Mouse (Mus musculus): ENCODE results near the gene Cntnap1.

Gene Cntnap1

DNA sequence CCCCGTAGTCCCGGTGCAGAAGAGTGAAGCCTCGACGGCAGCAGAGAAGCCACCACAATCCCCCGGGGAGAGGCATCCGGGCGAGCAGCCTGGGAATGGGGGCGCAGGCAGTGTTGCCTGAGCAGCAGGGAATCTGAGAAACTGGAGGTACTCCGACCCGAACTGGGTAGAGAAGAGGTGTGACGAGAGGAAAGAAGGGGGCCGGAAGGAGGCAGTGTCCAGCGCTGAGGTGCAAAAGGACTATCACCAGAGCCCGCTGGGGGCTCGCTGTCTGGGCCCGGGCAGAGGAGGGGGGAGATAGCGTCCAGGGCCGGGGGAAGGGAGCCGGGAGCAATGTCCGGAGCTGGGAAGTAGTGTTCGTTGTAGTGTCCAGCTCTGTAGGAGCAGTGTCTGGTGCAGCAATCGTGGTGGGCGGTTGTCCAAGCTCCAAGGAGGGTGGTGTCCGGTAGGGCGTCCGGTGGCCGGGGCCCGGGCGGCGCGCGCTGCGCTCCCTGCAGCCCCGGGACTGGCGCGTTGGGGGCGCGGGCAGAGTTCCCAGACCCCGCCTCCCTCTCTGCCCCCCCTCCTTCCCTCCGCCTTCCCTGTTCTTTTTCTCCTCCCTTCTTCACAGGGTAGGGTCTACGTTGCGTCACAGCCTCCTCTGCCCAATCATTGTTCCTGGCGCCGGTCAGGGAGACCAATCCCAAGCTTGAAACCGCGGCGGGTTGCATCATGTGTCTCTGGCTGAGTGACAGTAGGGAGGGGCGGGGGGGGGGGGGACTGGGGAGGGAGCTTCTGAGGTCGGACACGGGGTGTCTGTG lies 688 bp downstream of the Cntnap1 start, which contains the start of gene Plekhh3:
Gene Plekhh3, minus strand, starts transcription at position 541 of the 800 bp plus-strand sequence.
- peak; percentile 98 for DNase-seq (ENCODE audit: low spot score)

DNA sequence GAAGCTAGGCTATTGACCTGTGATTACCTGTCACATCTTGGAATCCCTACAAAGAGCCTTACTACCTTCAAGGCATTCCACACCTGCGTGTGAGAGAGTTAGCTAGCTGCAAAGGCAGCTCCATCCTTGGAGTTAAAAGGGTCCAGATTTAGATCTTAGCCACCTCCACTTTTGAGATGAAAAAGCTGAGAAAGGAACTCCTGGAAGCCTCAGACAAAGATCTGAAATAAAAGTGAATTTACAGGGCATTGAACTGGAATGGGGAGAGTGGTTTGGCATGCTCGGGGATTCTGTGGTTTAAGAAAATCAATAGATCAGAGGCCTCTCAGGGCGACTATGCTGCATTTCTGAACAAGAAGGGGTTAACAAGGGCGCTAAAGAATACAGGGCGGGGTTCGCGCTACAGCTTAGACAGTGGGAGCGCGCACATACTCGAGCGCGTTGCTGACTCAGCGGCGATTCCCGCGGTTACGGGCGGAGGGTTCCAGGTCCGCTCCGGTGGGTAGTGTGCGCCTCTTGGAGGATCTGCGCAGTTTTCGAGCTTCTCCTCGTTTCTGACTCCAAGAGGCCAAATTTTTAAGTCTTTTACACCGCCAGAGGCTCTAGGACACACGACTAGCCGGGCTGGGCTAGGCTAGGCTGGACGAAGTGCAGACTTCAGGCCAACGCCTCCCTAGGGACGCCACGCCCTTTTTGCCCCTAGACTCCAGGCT lies 1.6 kb downstream of the Cntnap1 start:
- peak; percentile 87 for DNase-seq (ENCODE audit: low spot score)

DNA sequence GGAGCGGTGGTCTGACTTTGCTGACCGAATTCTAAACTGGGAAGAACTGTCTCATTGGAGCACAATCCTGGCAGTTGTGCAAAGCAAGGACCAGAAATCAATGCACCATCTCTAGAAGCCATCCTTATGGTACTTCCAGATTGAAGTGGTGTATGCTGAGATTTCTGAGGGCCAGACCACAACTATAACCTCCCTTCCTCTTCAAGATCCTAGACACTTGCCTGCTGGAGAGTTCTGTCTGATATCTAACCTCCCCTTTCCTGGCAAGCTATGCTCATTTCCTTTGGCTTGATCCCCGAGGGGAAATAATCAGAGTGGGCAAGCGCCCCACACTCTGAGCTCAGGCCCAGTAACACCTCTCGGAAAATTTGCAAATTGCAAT lies 2.1 kb downstream of the Cntnap1 start:
- DNase-seq (ENCODE audit: low spot score), result no peak

DNA sequence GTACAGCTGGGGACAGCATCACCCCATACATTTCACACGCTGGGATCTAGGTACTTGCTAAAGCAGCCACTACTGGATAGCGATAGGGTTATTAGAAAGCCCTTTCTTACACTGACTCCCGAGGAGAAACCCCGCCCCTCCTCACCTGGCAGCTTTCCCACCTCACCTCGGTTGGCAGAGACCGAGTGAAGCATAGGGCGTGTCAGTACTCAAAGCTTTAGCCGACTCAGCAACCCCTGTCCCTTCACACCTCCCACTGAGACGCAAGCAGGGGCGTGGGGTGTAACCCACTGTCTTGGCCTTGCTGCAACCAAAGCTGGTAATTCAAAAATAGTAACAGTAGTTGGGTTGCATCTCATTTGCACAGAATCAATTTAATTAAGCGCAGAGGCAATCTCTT lies 2.8 kb downstream of the Cntnap1 start:
- no peak for DNase-seq (ENCODE audit: low spot score)

DNA sequence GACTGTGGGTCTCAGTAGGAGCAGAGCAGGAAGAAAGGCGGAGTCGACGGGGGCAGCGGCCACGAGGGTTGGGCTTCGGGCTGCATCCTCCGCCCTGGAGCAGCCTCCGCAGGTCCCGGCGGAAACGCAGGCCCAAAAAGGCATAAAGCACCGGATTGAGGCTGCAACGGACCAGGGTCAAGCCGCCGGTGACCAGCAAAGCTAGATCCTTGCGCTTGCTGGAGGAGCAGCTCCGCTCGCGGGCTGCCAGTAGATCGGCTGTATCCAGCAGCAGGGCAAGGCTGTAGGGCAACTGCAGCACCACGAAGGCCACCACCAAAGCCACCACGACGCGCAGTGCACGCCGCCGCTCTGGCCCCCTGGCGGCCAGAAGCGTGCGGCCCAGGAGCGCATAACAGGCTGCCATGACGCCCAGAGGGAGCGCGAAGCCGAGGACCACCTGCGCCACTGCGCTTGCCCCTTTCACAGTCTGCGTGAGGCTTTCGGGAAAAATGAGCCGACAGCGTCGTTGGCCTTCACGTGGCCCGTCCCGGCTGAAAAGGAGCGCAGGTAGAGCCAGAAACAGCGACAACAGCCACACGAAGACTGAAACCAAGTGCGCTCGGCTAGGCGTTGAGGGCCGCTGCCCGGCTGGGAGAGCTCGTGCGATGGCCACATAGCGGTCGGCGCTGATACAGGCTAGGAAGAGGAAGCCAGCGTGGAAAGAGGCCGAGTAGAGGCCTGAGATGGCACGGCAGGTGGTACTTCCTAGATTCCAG lies 3.5 kb downstream of the Cntnap1 start:
- DNase-seq (ENCODE audit: low spot score), result no peak

DNA sequence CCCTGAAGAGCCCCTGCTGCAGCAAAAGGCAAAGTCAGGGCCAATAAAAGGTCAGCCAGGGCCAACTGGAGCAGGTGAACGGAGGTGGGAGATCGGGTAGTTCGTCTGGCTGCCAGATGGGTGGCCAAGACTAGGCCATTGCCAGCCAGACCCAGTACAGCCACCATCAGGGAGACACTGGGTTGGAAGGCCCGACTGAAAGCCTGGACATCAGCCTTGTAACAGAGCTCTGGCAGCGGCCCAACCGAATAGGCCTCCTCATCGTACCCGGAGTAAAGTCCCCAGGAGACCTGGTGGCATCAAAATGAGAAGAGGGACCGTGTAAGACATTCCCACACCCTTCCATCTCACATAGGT lies 4.0 kb downstream of the Cntnap1 start:
- DNase-seq (ENCODE audit: low spot score), result no peak

DNA sequence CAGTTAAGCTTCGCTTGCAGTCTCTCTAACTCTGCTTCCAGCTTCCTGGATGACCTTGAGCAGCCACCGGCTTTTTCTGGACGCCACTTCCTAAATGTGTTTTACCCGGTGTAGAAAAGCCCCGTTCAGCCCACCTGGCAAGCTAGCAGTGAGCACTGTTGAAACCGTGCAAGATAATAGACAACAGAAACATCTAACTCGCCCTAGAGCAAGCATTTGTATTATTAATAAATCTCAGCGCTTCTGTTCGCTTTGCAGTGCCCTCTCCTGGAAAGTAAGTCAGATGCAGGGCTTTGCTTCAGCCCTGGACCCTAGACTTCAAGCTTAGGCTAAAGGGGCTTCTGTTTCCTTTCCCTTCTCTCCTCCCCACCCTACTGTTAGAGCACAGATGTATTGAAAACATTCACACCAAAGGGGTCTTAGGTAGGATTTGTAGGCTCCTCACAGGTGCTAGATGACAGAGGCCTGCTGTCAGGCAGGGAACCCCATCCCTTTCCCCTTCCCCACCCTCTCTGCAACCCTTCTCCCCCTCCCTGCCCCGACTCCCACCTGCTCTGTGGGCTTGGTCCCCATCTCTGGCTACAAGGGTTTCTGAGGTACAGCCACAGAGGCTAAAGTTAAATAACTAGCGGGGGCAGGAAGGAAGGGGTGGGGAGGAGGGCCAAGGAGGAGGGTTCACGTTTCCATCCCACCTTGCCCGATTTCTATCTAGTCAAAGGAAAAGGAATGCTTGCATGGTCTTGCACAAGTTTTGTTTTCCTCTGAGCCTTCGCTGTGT lies 4.7 kb downstream of the Cntnap1 start, which contains the start of gene Ccr10:
Gene Ccr10, minus strand, starts transcription at position 593 of the 778 bp plus-strand sequence.
- no peak for DNase-seq (ENCODE audit: low spot score)

DNA sequence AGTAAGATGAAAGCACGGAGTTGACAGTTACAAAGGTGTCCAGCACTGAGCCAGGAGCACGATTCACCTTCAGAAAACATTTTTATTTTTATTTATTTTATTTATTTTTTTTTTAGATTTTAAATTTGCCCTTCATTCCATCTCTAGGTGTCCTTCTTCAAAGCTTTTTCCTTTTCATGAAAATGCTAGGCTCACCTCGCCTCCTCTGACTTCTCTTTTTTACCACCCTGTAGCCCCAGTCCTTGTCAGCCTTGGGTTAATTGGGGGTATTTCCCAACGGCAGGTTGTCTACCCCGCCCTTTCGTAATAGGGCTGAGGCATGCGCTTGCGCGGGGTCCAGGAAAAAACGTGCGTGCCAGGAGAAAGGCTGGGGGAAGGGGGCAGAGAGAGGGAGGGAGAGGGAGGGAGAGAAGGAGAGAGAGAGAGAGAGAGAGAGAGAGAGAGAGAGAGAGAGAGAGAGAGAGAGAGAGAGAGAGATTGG lies 5.4 kb downstream of the Cntnap1 start:
- DNase-seq (ENCODE audit: low spot score), result no peak

DNA sequence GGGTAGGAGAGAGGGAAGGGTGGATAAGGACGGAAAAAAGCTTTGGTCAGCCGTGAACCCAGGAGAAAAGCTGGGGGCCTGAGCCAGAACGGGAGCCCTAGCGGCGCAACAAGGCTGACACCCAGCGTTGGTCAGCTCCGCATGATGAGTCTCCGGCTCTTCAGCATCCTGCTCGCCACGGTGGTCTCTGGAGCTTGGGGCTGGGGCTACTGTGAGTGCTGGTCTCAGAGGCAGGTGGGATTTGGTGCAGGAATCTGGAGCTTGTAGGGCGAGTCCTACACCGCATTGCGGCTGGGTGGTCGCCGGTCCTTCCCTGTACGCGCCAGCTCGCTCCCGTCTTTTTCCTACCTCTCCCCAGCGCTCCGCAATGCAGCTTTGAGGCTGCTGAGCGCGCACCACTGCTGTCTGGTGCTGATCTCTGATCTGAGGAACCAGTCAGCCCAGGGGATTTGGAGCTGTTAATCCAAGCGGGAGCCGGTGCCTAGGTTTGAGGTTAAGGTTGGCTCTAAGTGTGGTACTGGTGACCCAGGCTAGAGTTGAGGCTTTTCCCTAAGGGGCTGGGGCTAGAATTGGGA lies 5.9 kb downstream of the Cntnap1 start:
- DNase-seq (ENCODE audit: low spot score), result no peak

DNA sequence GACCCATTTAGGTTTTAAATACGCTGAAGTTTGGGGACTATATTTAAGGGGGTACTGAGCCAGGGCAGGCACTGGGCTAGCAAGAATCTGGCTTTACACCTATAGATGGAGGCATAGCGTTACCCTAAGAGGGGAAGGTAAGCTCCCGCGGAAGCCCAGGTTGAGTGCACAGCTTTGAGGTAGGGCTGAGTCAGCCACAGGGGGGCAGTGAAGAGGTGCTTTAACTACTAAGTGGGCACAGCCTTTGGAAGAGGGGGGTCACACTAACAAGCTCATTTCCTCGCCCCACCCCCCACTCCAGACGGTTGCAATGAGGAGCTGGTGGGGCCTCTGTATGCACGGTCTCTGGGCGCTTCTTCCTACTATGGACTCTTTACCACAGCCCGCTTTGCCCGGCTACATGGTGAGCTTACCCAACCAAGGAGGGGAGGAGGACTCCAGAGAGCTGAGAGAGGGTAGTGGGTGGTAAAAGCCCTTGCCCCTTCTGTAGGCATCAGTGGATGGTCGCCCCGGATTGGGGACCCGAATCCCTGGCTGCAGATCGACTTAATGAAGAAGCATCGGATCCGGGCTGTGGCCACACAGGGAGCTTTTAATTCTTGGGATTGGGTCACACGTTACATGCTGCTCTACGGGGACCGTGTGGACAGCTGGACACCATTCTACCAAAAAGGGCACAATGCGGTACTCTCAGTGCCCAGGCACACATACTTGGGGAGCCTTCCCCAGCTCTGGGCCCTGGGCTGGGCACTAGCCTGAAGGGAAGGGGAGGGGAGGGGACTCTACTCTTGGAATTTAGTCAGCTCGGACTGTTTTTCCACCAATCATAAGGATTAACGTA lies 6.8 kb downstream of the Cntnap1 start:
- DNase-seq (ENCODE audit: low spot score), result no peak

DNA sequence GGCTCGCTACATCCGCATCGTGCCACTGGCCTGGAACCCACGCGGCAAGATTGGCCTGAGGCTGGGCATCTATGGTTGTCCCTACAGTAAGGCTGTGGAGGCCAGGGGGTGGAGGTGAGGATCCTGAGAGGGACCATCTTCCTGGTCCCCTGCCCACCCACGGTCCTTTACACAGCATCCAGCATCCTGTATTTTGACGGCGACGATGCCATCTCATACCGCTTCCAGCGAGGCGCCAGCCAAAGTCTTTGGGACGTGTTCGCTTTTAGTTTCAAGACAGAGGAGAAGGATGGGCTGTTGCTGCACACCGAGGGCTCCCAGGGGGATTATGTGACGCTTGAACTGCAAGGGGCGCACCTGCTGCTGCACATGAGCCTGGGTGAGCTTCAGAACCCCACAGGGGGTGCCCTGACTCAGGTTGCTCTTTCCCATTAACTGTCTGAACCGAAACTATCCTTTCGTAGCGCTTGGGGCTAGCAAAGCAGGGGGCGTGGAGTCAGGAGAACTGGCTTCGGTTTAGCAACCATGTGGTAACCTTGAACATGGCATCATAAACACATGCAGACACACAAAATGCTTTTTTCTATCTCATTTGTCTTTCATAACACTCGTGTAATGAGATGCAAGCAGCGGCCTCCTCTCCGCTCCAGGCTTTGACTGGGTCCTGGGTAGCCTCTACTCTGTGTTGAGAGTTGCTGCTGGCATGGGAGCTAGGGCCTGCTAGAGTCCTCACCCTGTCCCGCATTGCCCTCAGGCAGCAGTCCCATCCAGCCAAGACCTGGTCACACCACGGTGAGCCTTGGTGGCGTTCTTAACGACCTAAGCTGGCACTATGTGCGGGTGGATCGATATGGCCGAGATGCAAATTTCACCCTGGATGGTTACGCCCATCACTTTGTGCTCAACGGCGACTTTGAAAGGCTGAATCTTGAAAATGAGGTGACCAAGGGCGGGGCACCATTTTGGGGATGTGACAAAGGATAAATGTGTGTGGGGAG lies 8.0 kb downstream of the Cntnap1 start:
- no peak for DNase-seq (ENCODE audit: low spot score)

DNA sequence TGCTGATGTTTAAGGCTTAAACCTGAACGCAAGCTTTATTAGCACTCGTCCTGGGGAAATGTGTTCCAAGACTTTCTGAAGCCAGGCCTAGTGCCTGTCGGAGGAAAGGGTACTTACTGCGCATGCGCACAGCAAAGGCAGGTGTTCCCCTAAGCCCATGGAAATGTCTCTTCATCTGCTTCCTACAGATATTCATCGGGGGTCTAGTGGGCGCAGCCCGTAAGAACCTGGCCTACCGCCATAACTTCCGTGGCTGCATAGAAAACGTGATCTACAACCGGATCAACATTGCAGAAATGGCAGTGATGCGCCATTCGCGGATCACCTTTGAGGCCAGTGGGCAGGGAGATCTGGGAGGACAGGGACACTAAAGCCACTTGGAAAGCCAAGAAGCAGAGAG lies 9.0 kb downstream of the Cntnap1 start:
- no peak for DNase-seq (ENCODE audit: low spot score)

DNA sequence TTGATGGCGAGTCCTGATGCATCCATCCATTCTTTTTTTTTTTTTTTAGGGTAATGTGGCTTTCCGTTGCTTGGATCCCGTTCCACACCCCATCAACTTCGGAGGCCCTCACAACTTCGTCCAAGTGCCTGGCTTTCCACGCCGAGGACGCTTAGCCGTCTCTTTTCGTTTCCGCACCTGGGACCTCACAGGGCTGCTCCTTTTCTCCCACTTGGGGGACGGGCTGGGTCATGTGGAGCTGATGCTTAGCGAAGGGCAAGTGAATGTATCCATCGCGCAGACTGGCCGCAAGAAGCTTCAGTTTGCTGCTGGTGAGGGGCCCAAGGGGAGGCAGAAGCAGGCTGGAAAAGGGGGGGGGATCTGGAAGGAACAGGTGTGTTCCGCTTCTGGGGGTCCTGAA lies 9.9 kb downstream of the Cntnap1 start:
- no peak for DNase-seq (ENCODE audit: low spot score)

DNA sequence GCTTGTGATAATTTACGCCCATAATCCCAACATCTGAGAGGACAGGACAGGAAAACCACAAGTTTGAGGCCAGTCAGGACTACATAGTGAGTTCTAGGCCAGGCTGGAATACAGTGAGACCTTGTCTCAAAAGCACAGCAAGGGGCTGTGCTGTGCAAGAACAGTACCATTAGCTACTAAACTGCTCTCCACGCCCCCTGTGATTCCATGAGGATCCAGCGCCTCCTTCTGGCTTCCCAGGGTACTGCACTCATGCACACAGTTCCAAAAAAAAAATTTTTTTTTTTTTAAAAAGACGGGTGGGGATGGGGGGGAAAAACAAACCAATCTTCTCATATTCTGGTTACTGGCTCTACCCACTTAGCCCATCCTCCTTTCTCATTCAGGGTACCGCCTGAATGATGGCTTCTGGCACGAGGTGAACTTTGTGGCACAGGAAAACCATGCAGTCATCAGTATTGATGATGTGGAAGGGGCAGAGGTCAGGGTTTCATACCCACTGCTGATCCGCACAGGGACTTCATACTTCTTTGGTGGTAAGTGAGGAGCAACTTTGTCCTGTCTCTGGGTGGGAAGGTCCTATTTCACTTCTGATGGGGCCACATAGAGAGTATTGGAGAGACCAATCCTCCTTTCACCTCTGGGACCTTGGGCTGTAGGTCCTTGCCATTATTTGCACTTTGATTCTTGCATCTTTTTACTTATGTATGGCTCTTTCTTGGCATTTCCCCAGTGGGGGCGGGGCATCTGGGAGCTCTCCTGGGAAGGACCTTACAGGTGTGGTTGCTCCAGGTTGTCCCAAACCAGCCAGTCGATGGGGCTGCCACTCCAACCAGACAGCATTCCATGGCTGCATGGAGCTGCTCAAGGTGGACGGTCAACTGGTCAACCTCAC lies 10.8 kb downstream of the Cntnap1 start:
- peak; percentile 80 for DNase-seq (ENCODE audit: low spot score)

DNA sequence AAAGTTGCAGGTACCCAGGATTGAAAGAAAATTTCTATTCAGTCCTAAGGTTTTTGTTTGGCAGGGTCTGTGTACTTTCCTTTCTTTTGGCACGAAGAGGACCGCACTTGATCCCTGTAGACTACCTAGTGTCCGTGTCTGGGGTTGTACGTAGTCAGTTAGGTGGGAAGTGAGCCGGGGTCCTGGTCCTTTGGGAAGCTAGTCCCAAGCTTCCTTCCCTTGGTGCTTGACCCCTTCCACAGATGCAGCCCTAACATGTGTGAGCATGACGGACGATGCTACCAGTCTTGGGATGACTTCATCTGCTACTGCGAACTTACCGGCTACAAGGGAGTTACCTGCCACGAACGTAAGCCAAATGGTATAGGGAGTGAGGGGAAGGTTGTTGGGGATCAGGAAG lies 11.6 kb downstream of the Cntnap1 start:
- DNase-seq (ENCODE audit: low spot score), result no peak

DNA sequence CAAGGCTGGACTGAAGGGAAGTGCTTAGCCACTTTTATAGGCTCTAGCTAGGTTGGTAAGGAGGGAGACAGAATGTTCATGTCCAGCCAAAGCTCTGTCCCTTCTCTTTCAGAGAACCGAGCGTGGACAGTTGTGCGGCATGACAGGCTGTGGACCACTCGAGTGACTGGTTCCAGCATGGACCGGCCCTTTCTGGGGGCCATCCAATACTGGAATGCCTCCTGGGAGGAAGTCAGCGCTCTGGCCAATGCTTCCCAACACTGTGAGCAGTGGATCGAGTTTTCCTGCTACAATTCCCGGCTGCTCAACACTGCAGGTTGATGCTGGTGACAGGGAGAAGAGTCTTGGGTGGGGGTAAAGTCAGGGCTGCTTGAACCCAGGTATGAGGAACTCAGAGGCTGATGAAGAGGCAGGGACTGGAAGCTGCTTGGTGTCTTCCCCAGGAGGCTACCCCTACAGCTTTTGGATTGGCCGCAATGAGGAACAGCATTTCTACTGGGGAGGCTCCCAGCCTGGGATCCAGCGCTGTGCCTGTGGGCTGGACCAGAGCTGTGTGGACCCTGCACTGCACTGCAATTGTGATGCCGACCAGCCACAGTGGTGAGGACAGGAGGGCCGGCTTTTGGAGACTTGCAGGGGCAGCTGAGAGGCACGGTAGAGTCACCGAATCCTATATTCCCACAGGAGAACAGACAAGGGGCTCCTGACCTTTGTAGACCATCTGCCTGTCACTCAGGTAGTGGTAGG lies 12.6 kb downstream of the Cntnap1 start:
- no peak for DNase-seq (ENCODE audit: low spot score)

DNA sequence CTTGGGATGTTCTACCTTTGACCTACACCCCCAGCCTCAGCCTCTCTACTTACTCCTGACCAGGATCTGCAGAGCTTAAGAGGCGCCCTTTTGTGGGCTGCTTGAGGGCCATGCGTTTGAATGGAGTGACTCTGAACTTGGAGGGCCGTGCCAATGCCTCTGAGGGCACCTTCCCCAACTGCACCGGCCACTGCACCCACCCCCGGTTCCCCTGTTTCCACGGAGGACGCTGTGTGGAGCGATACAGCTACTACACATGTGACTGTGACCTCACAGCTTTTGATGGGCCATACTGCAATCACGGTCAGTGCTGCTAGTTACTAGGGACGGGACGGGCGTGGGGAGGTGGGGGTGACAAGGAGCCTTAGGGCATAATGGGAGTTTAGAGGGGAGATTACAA lies 14.7 kb downstream of the Cntnap1 start:
- no peak for DNase-seq (ENCODE audit: low spot score)

DNA sequence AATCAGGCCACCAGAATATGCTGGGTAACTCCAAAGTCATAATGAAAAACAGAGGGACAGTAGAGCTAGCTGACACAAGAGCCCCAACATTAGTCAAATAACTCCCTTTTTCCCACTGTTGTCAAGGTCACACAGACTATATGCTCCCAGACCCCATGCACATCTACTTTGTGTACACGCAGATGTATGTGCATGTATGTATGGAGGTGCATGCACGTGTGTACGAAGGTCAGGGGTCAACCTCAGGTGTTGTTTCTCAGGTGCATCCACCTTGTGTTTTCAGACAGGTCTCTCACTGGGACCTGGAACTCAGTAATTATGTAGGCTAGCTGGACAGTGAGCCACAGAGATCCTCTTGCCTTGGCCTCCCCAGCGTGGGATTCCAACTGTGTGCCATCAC lies 15.1 kb downstream of the Cntnap1 start:
- DNase-seq (ENCODE audit: low spot score), result no peak
